Mouse (Mus musculus): ENCODE data around the gene Lin54.

Lin54 gene

GRCm38 (mm10) chr5:100500458-100500961 is at the start of gene Lin54:
Lin54 (minus strand) TSS chr5:100500639.
- peak; percentile 93 for DNase-seq

GRCm38 (mm10) chr5:100550151-100550550 is 49.7 kb upstream of the Lin54 start:
- no peak for DNase-seq

GRCm38 (mm10) chr5:100549311-100549710 is 48.9 kb upstream of the Lin54 start:
- DNase-seq, result no peak

- no peak for DNase-seq
Measured at GRCm38 (mm10) chr5:100548236-100548635, 47.8 kb upstream of the Lin54 start.

- no peak for DNase-seq
Measured at GRCm38 (mm10) chr5:100546294-100547080, 46.0 kb upstream of the Lin54 start.

- peak; percentile 67 for DNase-seq
Measured at GRCm38 (mm10) chr5:100536638-100537037, 36.2 kb upstream of the Lin54 start.

- no peak for DNase-seq
Measured at GRCm38 (mm10) chr5:100535826-100536225, 35.4 kb upstream of the Lin54 start.

- DNase-seq, result peak; percentile 76
Measured at GRCm38 (mm10) chr5:100526164-100526563, 25.7 kb upstream of the Lin54 start.

GRCm38 (mm10) chr5:100525620-100526019 is 25.2 kb upstream of the Lin54 start:
- DNase-seq, result no peak

- DNase-seq, result no peak
Measured at GRCm38 (mm10) chr5:100524921-100525320, 24.5 kb upstream of the Lin54 start.

GRCm38 (mm10) chr5:100523331-100523730 is 22.9 kb upstream of the Lin54 start:
- DNase-seq, result no peak

- no peak for DNase-seq
Measured at GRCm38 (mm10) chr5:100520223-100520622, 19.8 kb upstream of the Lin54 start.

GRCm38 (mm10) chr5:100519027-100519411 is 18.6 kb upstream of the Lin54 start:
- no peak for DNase-seq

GRCm38 (mm10) chr5:100518049-100519026 is 17.9 kb upstream of the Lin54 start, which contains the start of gene Cops4:
Cops4 (plus strand) TSS chr5:100518309.
- DNase-seq, result peak; percentile 99

- DNase-seq, result no peak
Measured at GRCm38 (mm10) chr5:100512576-100512975, 12.1 kb upstream of the Lin54 start.

GRCm38 (mm10) chr5:100509247-100509646 is 8.8 kb upstream of the Lin54 start:
- peak; percentile 36 for DNase-seq

- DNase-seq, result no peak
Measured at GRCm38 (mm10) chr5:100501267-100501666, 828 bp upstream of the Lin54 start.

- DNase-seq, result peak; percentile 34
Measured at GRCm38 (mm10) chr5:100499831-100500304, 571 bp downstream of the Lin54 start.

- no peak for DNase-seq
Measured at GRCm38 (mm10) chr5:100499243-100499642, 1.2 kb downstream of the Lin54 start.

- DNase-seq, result peak; percentile 88
Measured at GRCm38 (mm10) chr5:100498436-100499180, 1.8 kb downstream of the Lin54 start.

GRCm38 (mm10) chr5:100491704-100492103 is 8.7 kb downstream of the Lin54 start:
- no peak for DNase-seq

- DNase-seq, result no peak
Measured at GRCm38 (mm10) chr5:100489340-100489739, 11.1 kb downstream of the Lin54 start.

All from lung, postnatal 36 days (tissue).